Mouse (Mus musculus) lung, embryonic 16.5 days (tissue): ENCODE data around the gene Gm20517. TPM values are rescaled to one million over a fixed set of nuclear protein-coding genes. Genes with fewer than 3 reads are reported as not detected.

Experiments
- ATAC-seq: fragments of 200-750 bp; cut with Nextera tagmentation; 2 replicates; pipeline ENCODE4 v1.8.0; 2017; ENCODE audit warnings: low read depth, mild to moderate bottlenecking, moderate library complexity
- H3K27ac ChIP-seq: fragments of 300-500 bp; sonication (generic); 2 replicates; pipeline ENCODE4 v1.5.1; 2014; ENCODE audit warnings: mild to moderate bottlenecking, control low read depth, low read length
- H3K27me3 ChIP-seq: fragments of 300-500 bp; sonication (generic); 2 replicates; pipeline ENCODE4 v1.6.1; 2014; ENCODE audit warnings: low read depth, low read length, mixed read lengths; ENCODE audit not compliant: control insufficient read depth, insufficient read depth
- H3K36me3 ChIP-seq: fragments of 300-500 bp; sonication (generic); 2 replicates; pipeline ENCODE4 v1.6.1; 2014; ENCODE audit warnings: low read length; ENCODE audit not compliant: control insufficient read depth, insufficient read depth
- H3K4me1 ChIP-seq: fragments of 300-500 bp; sonication (generic); replicated peaks from 2 replicates; pipeline ENCODE4 v1.6.1; 2014; ENCODE audit warnings: low read length, mixed read lengths; ENCODE audit not compliant: control insufficient read depth, insufficient read depth
- H3K4me2 ChIP-seq: fragments of 300-500 bp; sonication (generic); 2 replicates; pipeline ENCODE4 v1.6.1; 2014; ENCODE audit warnings: low read depth, low read length, control low read depth
- H3K4me3 ChIP-seq: fragments of 300-500 bp; sonication (generic); 2 replicates; pipeline ENCODE4 v1.5.1; 2014; ENCODE audit warnings: mild to moderate bottlenecking, low read length, control low read depth
- H3K9ac ChIP-seq: fragments of 300-500 bp; sonication (generic); 2 replicates; pipeline ENCODE4 v1.6.1; 2014; ENCODE audit warnings: low read length, control low read depth
- H3K9me3 ChIP-seq: fragments of 300-500 bp; sonication (generic); 2 replicates; pipeline ENCODE4 v1.6.1; 2016; ENCODE audit warnings: low read length; ENCODE audit not compliant: control insufficient read depth
- WGBS: fragments of 180-500 bp; shearing (Covaris S2); extraction: QIAGEN DNeasy Blood & Tissue Kit; methylation state at CpG from one replicate; pipeline ENCODE4 v1.1.7; 2014; 5-methylcytosine and 5-hydroxymethylcytosine counted together
- polyA plus RNA-seq: library from polyadenylated mRNA; unstranded; fragments of >200 nt; fragmentation: Nextera tagmentation; extraction: Ambion mirVana; gene quantifications from 2 replicates; pipeline ENCODE4 v1.2.1, GENCODE M21; 2015

The Gm20517 gene
- polyA plus RNA-seq, 1 experiment from 2014 or later: 2.2 TPM

DNA sequence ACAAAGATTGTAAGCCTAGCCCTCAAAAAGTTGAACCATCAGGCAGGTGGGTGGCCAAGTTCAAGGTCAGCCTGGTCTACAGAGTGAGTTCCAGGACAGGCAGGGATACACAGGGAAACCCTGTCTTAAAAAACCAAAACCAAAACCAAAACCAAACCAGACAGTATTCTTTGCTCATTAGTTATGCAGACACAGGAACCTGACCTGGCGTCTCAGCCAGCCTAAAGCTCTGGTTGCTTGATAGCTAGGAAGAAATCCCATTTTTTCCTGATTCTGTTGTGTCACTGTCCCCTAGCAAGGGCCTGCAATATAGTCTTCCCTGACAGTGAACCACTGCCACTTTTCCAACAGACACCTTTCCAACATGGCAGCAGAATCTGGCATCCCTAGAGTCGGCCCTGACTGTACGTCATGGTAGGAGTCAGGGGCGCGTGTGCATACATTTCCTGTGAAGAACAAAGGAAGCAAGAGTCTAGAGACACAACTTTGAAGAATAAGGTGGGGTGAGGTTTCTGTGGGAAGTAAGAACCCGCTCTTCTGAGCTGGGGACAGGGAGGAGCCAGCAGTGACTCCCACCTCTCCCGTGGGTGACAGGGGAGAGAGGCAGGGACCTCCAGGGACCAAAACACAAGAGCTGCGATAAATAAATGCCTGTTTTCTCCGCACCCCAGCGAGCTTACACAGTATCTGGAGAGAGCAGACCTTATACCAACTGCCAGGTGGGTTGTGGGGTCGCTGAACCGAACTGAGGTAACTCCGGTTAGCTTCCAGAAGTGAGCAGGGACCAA lies 10.6 kb upstream of the Gm20517 start:
- peak overlapping the region; percentile 76 for H3K27ac ChIP-seq
- peaks cover 42% of the 10 kb centered on the region for H3K36me3 ChIP-seq
- H3K27me3 ChIP-seq: no peaks in the 10 kb centered on the region
- WGBS: 83% methylated on average over 13 of the region's 13 CpGs
- H3K4me3 ChIP-seq: no peak overlapping the region
- peaks cover 30% of the 10 kb centered on the region for H3K4me1 ChIP-seq
- H3K4me2 ChIP-seq: no peak overlapping the region
- H3K9ac ChIP-seq: no peak overlapping the region
- no peak for ATAC-seq
- no peaks in the 10 kb centered on the region for H3K9me3 ChIP-seq

- Histone ChIP-seq H3K27me3 (no peaks in the 10 kb centered on the region), H3K27ac (no peak overlapping the region), H3K4me2 (no peak overlapping the region), H3K4me1 (peaks cover 24% of the 10 kb centered on the region), H3K9me3 (no peaks in the 10 kb centered on the region), H3K4me3 (no peak overlapping the region), H3K9ac (no peak overlapping the region), H3K36me3 (peaks cover 42% of the 10 kb centered on the region)
- WGBS: 80% methylated on average over 10 of the region's 10 CpGs
- no peak for ATAC-seq
These were observed 10.0 kb upstream of the Gm20517 start for GRCm38 (mm10) chr17:47601389-47601755.

DNA sequence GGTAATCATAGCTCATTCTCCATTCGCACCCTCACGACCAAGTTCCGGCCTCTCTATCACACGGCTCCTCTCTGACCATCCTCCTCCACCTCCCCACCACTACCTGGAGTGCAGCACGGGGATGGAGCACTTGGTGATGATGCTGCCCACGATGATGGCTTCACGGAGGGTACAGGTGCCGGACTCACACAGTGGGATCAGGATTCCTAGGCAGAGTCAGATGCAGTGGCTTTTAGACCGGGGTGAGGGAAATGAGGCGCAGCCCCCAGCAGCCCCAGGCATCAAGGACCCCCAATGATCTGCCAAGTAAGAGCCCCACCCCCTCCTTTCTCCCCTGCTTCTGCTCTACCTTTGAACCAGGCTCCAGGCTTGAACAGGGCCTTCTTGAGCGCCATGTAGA lies 9.1 kb upstream of the Gm20517 start:
- no peaks in the 10 kb centered on the region for H3K9me3 ChIP-seq
- no peak overlapping the region for H3K4me2 ChIP-seq
- ATAC-seq: no peak
- WGBS: 88% methylated on average over 11 of the region's 11 CpGs
- H3K27me3 ChIP-seq: no peaks in the 10 kb centered on the region
- no peak overlapping the region for H3K27ac ChIP-seq
- H3K4me1 ChIP-seq: peaks cover 15% of the 10 kb centered on the region
- H3K4me3 ChIP-seq: no peak overlapping the region
- peaks cover 44% of the 10 kb centered on the region for H3K36me3 ChIP-seq
- H3K9ac ChIP-seq: no peak overlapping the region

DNA sequence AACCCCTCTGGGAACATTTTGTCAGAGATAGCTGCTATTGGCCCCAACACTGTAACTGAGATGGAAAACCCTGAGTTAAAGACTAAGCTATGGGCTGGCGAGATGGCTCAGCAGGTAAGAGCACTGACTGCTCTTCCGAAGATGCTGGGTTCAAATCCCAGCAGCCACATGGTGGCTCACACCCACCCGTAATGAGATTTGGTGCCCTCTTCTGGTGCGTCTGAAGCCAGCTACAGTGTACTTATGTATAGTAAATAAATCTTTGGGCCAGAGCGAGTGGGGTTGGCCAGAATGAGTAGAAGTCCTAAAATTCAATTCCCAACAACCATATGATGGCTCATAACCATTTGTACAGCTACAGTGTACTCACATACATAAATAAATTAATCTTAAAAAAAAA lies 5.2 kb upstream of the Gm20517 start:
- peaks cover 25% of the 10 kb centered on the region for H3K36me3 ChIP-seq

DNA sequence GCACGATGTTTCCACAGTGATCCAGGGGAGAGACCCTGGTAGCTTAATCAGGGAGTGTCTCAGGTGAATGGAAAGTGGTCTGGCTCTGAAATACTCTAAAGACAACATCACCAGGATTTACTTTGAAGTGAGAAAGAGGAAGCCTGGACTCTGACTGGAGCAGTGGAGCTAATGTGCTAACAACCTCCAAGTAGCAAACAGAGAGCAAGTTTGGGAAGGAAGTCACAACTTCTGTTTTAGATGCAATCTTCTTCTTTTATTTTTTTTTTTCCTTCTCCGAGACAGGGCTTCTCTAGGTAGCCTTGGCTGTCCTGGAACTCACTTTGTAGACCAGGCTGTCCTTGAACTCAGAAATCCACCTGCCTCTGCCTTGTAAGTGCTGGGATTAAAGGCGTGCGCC lies 2.2 kb upstream of the Gm20517 start:
- no peak overlapping the region for H3K4me3 ChIP-seq
- 86% methylated on average over 4 of the region's 4 CpGs for WGBS

More for the DNA sequence above, 5.2 kb upstream of the Gm20517 start:
- Histone ChIP-seq H3K4me2 (no peak overlapping the region), H3K4me3 (no peak overlapping the region), H3K27me3 (no peaks in the 10 kb centered on the region), H3K9me3 (no peaks in the 10 kb centered on the region), H3K9ac (no peak overlapping the region), H3K27ac (no peak overlapping the region), H3K4me1 (peaks cover 7% of the 10 kb centered on the region; the same call in 1 of the 2 replicates)
- ATAC-seq: no peak
- 66% methylated on average over 5 of the region's 5 CpGs for WGBS

DNA sequence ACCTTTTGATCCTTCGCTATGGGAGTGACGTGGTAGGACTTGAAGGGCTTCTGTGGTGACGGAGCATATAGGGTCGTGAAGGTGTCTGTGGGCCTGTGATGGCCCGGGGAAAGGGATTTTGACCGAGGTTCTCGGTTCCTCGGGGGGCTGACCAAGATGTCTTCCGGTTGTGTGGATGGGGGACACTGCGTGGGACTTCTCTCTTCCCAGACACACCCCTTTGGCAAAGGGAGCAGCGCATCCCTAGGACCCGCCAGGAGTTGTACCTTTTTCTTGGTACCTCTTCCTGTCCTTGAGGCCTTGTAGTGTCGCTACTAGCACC lies 233 bp downstream of the Gm20517 start:
- H3K4me2 ChIP-seq: peak overlapping the region; percentile 86
- 0% methylated on average over 13 of the region's 13 CpGs for WGBS
- H3K9me3 ChIP-seq: no peaks in the 10 kb centered on the region
- peaks cover 15% of the 10 kb centered on the region for H3K36me3 ChIP-seq
- no peaks in the 10 kb centered on the region for H3K27me3 ChIP-seq
- peak overlapping the region; percentile 85 for H3K9ac ChIP-seq
- H3K27ac ChIP-seq: peak overlapping the region; percentile 51
- H3K4me1 ChIP-seq: peaks cover 17% of the 10 kb centered on the region
- H3K4me3 ChIP-seq: peak overlapping the region; percentile 86
- no peak for ATAC-seq

More for the DNA sequence above, 2.2 kb upstream of the Gm20517 start:
- Histone ChIP-seq H3K9me3 (no peaks in the 10 kb centered on the region), H3K36me3 (peaks cover 13% of the 10 kb centered on the region), H3K27ac (no peak overlapping the region), H3K9ac (no peak overlapping the region), H3K4me1 (peaks cover 17% of the 10 kb centered on the region), H3K4me2 (no peak overlapping the region), H3K27me3 (no peaks in the 10 kb centered on the region)
- no peak for ATAC-seq

DNA sequence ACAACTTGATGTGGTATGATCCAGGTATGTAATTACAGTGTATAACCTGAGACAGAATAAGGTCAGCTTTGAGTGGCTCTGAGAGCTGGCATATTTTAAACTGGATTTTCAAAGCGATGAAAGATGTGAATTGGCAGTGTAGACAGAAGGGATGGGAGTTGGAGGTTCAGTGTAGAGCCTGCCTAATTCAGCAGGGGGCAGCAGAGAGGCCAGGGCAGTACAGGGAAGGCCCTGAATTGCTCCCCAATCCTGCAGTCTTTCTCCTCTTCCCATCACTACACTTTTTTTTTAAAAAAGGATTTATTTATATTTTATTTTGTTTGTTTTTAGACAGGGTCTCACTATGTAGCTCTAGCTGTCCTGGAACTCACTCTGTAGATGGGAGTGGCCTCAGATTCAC lies 2.6 kb downstream of the Gm20517 start:
- no peak overlapping the region for H3K4me3 ChIP-seq
- H3K9me3 ChIP-seq: no peaks in the 10 kb centered on the region
- ATAC-seq: no peak
- WGBS: 80% methylated on average over 1 of the region's 1 CpGs
- peaks cover 16% of the 10 kb centered on the region for H3K36me3 ChIP-seq
- H3K4me1 ChIP-seq: peaks cover 17% of the 10 kb centered on the region
- H3K27me3 ChIP-seq: no peaks in the 10 kb centered on the region
- no peak overlapping the region for H3K27ac ChIP-seq
- no peak overlapping the region for H3K4me2 ChIP-seq
- no peak overlapping the region for H3K9ac ChIP-seq

- no peaks in the 10 kb centered on the region for H3K27me3 ChIP-seq
- H3K36me3 ChIP-seq: peaks cover 29% of the 10 kb centered on the region
- H3K4me1 ChIP-seq: peaks cover 10% of the 10 kb centered on the region
- ATAC-seq: no peak
- no peak overlapping the region for H3K9ac ChIP-seq
- 88% methylated on average over 8 of the region's 8 CpGs for WGBS
- H3K27ac ChIP-seq: no peak overlapping the region
- H3K4me2 ChIP-seq: no peak overlapping the region
- no peaks in the 10 kb centered on the region for H3K9me3 ChIP-seq
- H3K4me3 ChIP-seq: no peak overlapping the region
These were observed 4.7 kb downstream of the Gm20517 start for GRCm38 (mm10) chr17:47616119-47616518.

- no peak overlapping the region for H3K4me2 ChIP-seq
These were observed 5.3 kb downstream of the Gm20517 start for GRCm38 (mm10) chr17:47616652-47617051.

More at GRCm38 (mm10) chr17:47616652-47617051, 5.3 kb downstream of the Gm20517 start:
- no peak for ATAC-seq
- H3K36me3 ChIP-seq: peaks cover 29% of the 10 kb centered on the region
- H3K27me3 ChIP-seq: no peaks in the 10 kb centered on the region
- no peaks in the 10 kb centered on the region for H3K9me3 ChIP-seq
- peaks cover 10% of the 10 kb centered on the region for H3K4me1 ChIP-seq
- 87% methylated on average over 4 of the region's 4 CpGs for WGBS
- H3K4me3 ChIP-seq: no peak overlapping the region
- no peak overlapping the region for H3K27ac ChIP-seq
- no peak overlapping the region for H3K9ac ChIP-seq
